Mouse (Mus musculus) ovary, postnatal 36 days (tissue): Measurements from ENCODE around the gene Foxo1.

Experiments
- DNase-seq: peaks from one replicate; pipeline ENCODE4 v3.0.0; 2022; ENCODE audit warnings: low spot score, mixed read lengths

Gene Foxo1

GRCm38 (mm10) chr3:52364576-52364975 is 96.4 kb downstream of the Foxo1 start:
- no peak for DNase-seq

GRCm38 (mm10) chr3:52369204-52369603 is 101.1 kb downstream of the Foxo1 start:
- no peak for DNase-seq

GRCm38 (mm10) chr3:52369881-52370428 is 101.8 kb downstream of the Foxo1 start:
- no peak for DNase-seq

- DNase-seq = no peak
These were observed 108.8 kb downstream of the Foxo1 start for GRCm38 (mm10) chr3:52376974-52377373.

GRCm38 (mm10) chr3:52383351-52383750 is 115.2 kb downstream of the Foxo1 start:
- no peak for DNase-seq

- DNase-seq = no peak
These were observed 118.2 kb downstream of the Foxo1 start for GRCm38 (mm10) chr3:52386343-52386742.

GRCm38 (mm10) chr3:52390321-52390720 is 122.2 kb downstream of the Foxo1 start:
- DNase-seq = no peak

GRCm38 (mm10) chr3:52390766-52391665 is 122.9 kb downstream of the Foxo1 start:
- no peak for DNase-seq

GRCm38 (mm10) chr3:52391897-52392296 is 123.8 kb downstream of the Foxo1 start:
- no peak for DNase-seq

- no peak for DNase-seq
These were observed 124.4 kb downstream of the Foxo1 start for GRCm38 (mm10) chr3:52392521-52392920.

- DNase-seq = no peak
These were observed 125.0 kb downstream of the Foxo1 start for GRCm38 (mm10) chr3:52393171-52393570.

GRCm38 (mm10) chr3:52396121-52396731 is 128.1 kb downstream of the Foxo1 start:
- no peak for DNase-seq

GRCm38 (mm10) chr3:52396951-52397615 is 128.9 kb downstream of the Foxo1 start:
- no peak for DNase-seq

GRCm38 (mm10) chr3:52397961-52398360 is 129.8 kb downstream of the Foxo1 start:
- DNase-seq = no peak

GRCm38 (mm10) chr3:52400284-52401161 is 132.4 kb downstream of the Foxo1 start:
- peak; percentile 22 for DNase-seq

- DNase-seq = peak; percentile 71
These were observed 133.2 kb downstream of the Foxo1 start for GRCm38 (mm10) chr3:52401162-52401928.
